Mouse (Mus musculus): Measurements from ENCODE around the gene Vpreb3.

DNA sequence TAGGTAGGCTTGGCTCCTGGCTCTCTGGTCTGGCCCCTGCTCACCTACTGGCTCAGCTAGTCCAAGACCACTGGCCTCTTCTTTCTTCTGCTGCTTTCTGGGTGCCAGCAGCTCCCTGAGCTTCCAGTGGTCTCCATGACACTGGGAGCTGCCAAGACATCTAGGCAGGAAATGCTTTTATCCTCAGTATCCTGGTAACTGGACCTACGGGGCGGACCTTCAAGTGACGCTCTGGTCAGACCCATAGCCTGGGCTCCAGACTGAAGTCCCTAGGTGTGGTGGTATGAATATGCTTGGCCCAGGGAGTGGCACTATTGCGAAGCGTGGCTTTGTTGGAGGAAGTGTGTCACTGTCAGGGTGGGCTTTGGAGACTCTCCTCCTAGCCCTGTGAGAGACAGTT, 2.3 kb upstream of the Vpreb3 start, which contains the start of gene Gm867:
- TF ChIP-seq CTCF (conservative IDR thresholded peaks at IDR 0.05; ENCODE audit: low read length) (no peak), POU5F1 (IDR thresholded peaks at IDR 0.05; ENCODE audit: borderline replicate concordance, low read length) (no peak)
